Mouse (Mus musculus): ENCODE results near the gene Btbd16.

GRCm38 (mm10) chr7:130793671-130794070 lies 19.8 kb downstream of the Btbd16 start:
- no peak for TF ChIP-seq POLR2A (IDR thresholded peaks at IDR 0.05; ENCODE audit: insufficient read depth, low read depth, low read length)
- TF ChIP-seq CTCF (IDR thresholded peaks at IDR 0.05) = no peak

Data from heart, adult 2 months (tissue).